Mouse (Mus musculus) lung, postnatal 4 days (tissue): ENCODE data around the gene Nek6.

Experiments
- DNase-seq, 2 experiments: peaks; one replicate each; pipeline ENCODE4 v3.0.0; 2021

Gene Nek6

GRCm38 (mm10) chr2:38623821-38624590 lies 112.6 kb downstream of the Nek6 start:
- DNase-seq, result no peak

GRCm38 (mm10) chr2:38628801-38629200 lies 117.4 kb downstream of the Nek6 start:
- no peak for DNase-seq

GRCm38 (mm10) chr2:38629451-38629850 lies 118.0 kb downstream of the Nek6 start:
- no peak for DNase-seq

GRCm38 (mm10) chr2:38630574-38630973 lies 119.1 kb downstream of the Nek6 start:
- DNase-seq, result no peak

GRCm38 (mm10) chr2:38637716-38638267 lies 126.3 kb downstream of the Nek6 start:
- DNase-seq, result no peak

- no peak for DNase-seq
These were observed 130.3 kb downstream of the Nek6 start for GRCm38 (mm10) chr2:38641761-38642160.

- DNase-seq, result peak; percentile 92 to 93
These were observed 132.4 kb downstream of the Nek6 start, which contains the start of gene Psmb7 for GRCm38 (mm10) chr2:38643625-38644427. TSS of gene Psmb7 (minus strand) at chr2:38644087.
